Mouse (Mus musculus) neutrophil, adult 83 days (primary cell): ENCODE data around the gene Olfr1085. TPM values are rescaled to one million over a fixed set of nuclear protein-coding genes. Genes with fewer than 3 reads are reported as not detected.

Experiments
- total RNA-seq, 2 experiments: library from RNA; stranded (reverse); gene quantifications; one replicate each; pipeline ENCODE4 v1.2.4; 2023

Gene Olfr1085
- not detected for total RNA-seq

DNA sequence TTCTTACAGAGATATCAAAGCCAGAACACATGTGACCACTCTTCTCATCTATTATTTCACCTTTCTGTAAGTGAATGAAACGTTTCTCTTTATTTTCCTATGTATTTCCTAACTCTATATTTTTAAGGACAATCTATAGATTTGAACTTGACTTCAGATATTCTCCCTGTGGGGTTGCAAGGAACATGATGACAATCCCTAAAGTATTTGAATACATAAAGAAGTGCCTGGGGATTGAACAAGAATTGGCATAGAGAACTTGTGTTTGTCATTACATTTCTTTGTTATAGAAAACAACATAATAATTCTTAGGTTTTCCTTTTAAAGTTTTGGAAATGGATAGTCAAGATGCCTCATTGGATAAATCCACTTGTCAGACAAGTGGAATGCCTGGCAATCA is at the start of gene Olfr1085:
Gene Olfr1085, minus strand, starts transcription at position 101 of the 400 bp plus-strand sequence.

DNA sequence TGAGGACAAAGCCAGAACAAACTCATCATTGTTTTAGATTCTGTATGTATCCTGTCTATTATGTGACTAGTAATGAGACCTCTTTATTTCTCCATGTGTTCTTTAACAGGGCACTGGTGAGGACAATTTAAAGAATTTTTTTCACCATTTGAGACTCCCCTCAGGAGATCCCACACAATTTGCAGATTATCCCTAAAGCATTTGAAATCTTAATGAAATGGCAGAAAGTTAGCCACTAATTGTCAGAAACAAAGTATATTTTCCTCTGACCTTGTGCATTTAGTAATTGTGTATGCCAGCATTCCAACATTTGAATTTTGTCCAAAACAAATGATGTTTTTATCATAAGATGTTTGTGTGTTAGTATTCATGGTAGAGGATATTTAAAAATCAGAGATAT is 36.5 kb upstream of the Olfr1085 start, which contains the start of gene Olfr1087:
Gene Olfr1087, minus strand, starts transcription at position 101 of the 400 bp plus-strand sequence.

DNA sequence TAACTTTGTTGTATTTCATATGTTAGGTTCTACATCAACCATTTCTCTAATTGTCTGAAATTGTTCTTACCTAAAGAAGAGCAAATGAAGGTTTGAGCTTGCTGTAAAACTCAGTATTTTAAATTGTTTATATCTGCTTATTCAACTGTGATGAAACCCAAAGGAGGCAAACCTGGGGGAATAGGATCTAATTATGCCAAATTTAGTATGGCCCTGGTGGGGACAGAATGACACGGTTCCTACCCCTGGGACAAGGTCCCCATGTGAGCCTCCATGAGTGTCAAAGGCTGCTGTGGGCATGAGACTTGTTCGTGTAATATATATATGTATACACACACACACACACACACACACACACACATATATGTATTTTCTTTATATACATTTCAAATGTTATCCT is 18.2 kb upstream of the Olfr1085 start, which contains the start of gene Olfr1086:
Gene Olfr1086, minus strand, starts transcription at position 101 of the 400 bp plus-strand sequence.

DNA sequence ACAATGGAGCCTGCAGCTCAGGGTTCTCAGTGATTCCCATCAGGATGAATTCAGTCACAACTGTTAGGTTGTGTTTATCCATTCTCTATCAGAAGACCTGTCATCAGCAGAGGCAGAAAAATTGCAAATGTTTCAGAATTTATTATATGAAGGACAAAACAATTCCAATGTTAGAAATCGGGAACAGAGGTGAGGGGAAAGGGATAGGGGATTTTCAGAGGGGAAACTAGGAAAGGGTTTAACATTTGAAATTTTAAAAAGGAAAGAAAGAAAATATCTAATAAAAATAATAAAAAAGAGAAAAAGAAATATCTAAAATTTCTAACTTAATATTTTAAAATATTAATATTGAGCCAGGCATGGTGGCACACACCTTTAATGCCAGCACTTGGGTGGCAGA is 22.2 kb downstream of the Olfr1085 start, which contains the start of gene Olfr1084:
Gene Olfr1084, minus strand, starts transcription at position 101 of the 400 bp plus-strand sequence.

Other genes with a start within 250 kb of the Olfr1085 start
- not detected for gene Olfr1061, start 248.0 kb downstream of the Olfr1085 start, total RNA-seq
- not detected for gene Olfr1062, start 235.3 kb downstream of the Olfr1085 start, total RNA-seq
- not detected for gene Olfr1065, start 211.4 kb downstream of the Olfr1085 start, total RNA-seq
- not detected for gene Olfr1066, start 205.8 kb downstream of the Olfr1085 start, total RNA-seq
- not detected for gene Olfr228, start 174.6 kb downstream of the Olfr1085 start, total RNA-seq
- not detected for gene Olfr1076, start 153.6 kb downstream of the Olfr1085 start, total RNA-seq
- not detected for gene Olfr1079, start 119.5 kb downstream of the Olfr1085 start, total RNA-seq
- gene Olfr1080, start 103.8 kb downstream of the Olfr1085 start, total RNA-seq: not detected
- not detected for gene Olfr1082, start 63.1 kb downstream of the Olfr1085 start, total RNA-seq
- gene Olfr1084, start 22.3 kb downstream of the Olfr1085 start, total RNA-seq: not detected
- not detected for gene Olfr1086, start 18.1 kb upstream of the Olfr1085 start, total RNA-seq
- not detected for gene Olfr1087, start 36.4 kb upstream of the Olfr1085 start, total RNA-seq
- gene Olfr1089, start 71.7 kb upstream of the Olfr1085 start, total RNA-seq: not detected
- not detected for gene Olfr1090, start 97.0 kb upstream of the Olfr1085 start, total RNA-seq
- gene Olfr1093, start 120.5 kb upstream of the Olfr1085 start, total RNA-seq: not detected
- not detected for gene Olfr141, start 148.0 kb upstream of the Olfr1085 start, total RNA-seq
- gene Olfr1094, start 162.6 kb upstream of the Olfr1085 start, total RNA-seq: not detected
- gene Olfr1095, start 189.7 kb upstream of the Olfr1085 start, total RNA-seq: not detected
- gene Gm13723, start 212.8 kb upstream of the Olfr1085 start, total RNA-seq: not detected
- not detected for gene Olfr1097, start 230.2 kb upstream of the Olfr1085 start, total RNA-seq